Mouse (Mus musculus) E14TG2a.4 (cell line): ENCODE results near the gene Gpr119.

Experiments
- CTCF ChIP-seq: conservative IDR thresholded peaks from 2 replicates; pipeline ENCODE4 v1.5.1; 2014; ENCODE audit warnings: low read length
- POU5F1 ChIP-seq: IDR thresholded peaks from 2 replicates; pipeline ENCODE4 v1.6.1; 2014; ENCODE audit warnings: low read length, borderline replicate concordance

DNA sequence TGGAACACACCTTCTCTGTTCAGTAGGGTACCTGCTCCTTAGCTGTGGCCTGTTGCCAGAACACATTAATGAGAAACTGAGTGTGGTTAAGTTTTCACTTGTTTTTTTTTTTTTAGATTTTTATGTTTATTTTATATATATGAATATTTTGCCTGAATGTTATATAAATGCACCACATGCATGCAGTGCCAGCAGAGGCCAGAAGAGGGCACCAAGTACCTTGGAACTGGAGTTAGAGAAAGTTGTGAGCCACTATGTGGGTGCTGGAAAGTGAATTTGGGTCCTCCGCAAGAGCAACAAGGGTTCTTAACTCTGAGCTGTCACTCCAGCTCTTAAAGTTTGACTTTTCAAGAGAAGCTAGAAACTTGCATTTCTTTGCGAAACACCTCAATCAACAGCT is 30.2 kb downstream of the Gpr119 start:
- TF ChIP-seq CTCF (peak; percentile 43), POU5F1 (no peak)
